Mouse (Mus musculus) layer of hippocampus, postnatal 25 days (tissue): ENCODE measurements around the gene Ehbp1. TPM values are rescaled to one million over a fixed set of nuclear protein-coding genes. Genes with fewer than 3 reads are reported as not detected.

ENCODE experiments used
- DNase-seq, 2 experiments: peaks; one replicate each; pipeline ENCODE4 v3.0.0; 2022; ENCODE audit warnings: mixed read lengths in 2 of 2, low spot score in 1 of 2; ENCODE audit errors: extremely low spot score in 1 of 2
- total RNA-seq, 2 experiments: library from RNA; stranded (reverse); gene quantifications; 2 replicates each; pipeline ENCODE4 v1.2.3; 2021

Ehbp1 gene
- total RNA-seq, 2 experiments from 2014 or later: 42.3 to 47.4 TPM

GRCm38 (mm10) chr11:22199881-22200280 lies 142.2 kb downstream of the Ehbp1 start:
- no peak for DNase-seq

GRCm38 (mm10) chr11:22198406-22198805 lies 143.7 kb downstream of the Ehbp1 start:
- no peak for DNase-seq

DNA sequence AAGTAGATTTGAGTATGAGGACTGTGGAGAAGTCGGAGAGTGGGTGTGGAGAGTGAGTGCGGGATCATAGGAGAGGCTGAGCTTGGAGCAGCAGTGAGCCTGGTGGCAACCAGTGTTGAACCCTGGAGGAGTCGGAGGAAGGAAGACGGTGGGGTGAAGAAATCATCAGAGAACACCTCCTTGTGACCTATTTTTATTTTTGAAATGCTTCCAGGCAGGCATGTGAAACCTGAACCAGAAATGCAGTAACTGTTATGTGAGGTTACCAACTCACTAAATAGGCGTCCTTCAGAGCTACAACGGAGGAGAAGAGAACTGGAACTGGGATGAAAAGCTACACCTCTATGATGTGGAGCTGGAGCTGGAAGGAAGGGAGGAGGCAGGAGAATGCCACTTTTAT lies 144.2 kb downstream of the Ehbp1 start:
- no peak for DNase-seq

GRCm38 (mm10) chr11:22196776-22197175 lies 145.3 kb downstream of the Ehbp1 start:
- no peak for DNase-seq

GRCm38 (mm10) chr11:22194607-22195006 lies 147.5 kb downstream of the Ehbp1 start:
- no peak for DNase-seq

DNA sequence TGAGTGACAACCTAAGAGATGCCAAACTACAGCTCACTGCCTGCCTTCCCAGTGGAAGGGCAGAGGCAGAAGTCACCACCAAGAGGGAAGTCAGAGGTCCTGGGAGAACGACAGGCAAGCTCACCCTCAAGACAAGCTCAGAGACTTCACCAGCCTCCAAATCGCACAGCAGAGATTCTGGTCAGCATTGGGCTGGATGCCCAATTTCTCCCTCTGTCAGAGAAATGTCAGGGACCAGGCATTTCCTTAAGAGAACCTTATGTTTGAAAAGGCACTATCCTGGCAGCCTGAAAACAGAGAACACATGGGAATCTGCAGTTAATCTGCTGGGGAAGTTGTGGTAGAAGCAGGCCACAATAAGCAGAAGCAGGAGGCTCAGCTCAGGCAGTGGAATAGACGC lies 151.5 kb downstream of the Ehbp1 start:
- no peak for DNase-seq

DNA sequence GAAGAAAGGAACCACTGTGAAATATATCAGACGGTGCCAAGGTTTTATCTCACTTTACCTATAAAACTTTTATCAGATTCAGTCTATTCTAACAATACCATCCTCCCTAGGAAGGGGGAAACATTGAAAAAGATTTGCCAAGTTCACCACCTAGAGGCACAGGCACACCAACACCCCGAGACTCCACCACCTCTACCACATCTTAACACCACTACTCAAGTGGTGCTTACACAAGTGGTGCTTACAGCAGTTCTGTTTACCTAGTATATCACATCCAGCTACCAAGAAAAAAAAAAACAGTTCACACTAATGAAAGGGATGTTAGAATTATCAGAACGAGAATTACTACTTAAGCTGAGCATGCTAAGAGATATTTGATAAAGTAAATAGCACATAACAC lies 152.1 kb downstream of the Ehbp1 start:
- no peak for DNase-seq

- no peak for DNase-seq
These were observed 160.3 kb downstream of the Ehbp1 start for GRCm38 (mm10) chr11:22181530-22182501.

DNA sequence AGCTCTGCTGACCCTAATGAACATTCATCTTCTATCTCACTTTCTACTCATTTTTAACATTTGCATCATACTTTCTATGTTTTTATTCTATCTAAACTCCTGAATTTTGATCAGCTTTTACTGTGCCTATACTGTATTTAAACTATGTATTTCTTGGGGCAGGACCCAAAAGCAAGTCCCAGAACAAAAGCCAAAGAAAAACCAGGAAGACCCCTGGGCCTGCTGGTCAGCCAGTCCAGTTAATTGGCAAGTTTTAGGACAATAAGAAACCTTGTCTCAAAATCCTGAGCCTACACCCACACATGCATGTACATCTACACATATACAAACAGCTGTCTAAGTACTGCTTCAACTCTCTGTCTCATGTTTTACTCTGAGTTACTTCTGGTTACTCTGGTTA lies 161.9 kb downstream of the Ehbp1 start:
- DNase-seq: no peak

- DNase-seq: no peak
These were observed 163.5 kb downstream of the Ehbp1 start for GRCm38 (mm10) chr11:22178569-22178968.

DNA sequence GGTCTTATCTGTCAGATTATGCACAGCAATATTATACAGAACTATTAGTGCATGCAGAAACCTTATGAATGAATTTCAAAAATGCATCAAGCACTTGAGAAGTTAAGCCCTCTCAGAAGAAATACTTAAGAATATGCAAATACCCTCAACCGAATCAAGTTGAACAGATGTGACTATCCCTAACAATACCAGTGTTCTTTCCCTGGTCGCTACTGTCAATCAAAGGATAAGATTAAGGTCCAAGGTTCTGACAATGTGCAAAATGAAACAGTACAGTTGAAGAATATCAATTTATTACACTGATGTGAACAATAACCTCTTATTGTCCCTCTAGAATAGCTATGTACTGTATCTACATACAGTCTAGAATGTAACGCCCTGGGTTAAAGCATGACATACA lies 167.8 kb downstream of the Ehbp1 start:
- DNase-seq: no peak

GRCm38 (mm10) chr11:22170962-22171638 lies 171.0 kb downstream of the Ehbp1 start:
- no peak for DNase-seq

DNA sequence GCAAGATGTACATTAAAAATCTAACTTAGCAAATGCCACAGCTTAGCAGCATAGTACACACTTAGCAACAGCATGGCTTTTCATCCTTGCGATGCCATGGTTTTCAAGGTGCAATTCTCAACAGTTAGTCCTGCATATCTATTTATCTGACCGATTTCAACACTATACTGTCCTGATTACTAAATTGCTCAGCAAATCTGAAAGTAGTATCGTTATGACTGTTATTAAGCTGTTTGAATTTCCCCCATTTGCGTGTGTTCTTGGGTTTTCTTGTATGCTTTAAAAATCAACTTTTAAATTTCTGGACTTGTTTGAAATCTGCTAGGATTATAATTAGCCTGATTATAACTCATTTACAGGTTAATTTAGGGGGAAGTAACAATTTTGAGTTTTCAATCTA lies 184.2 kb downstream of the Ehbp1 start:
- no peak for DNase-seq

GRCm38 (mm10) chr11:22156182-22156581 lies 185.9 kb downstream of the Ehbp1 start:
- DNase-seq: no peak

- no peak for DNase-seq
These were observed 186.6 kb downstream of the Ehbp1 start for GRCm38 (mm10) chr11:22155366-22156095.

GRCm38 (mm10) chr11:22154501-22155294 lies 187.4 kb downstream of the Ehbp1 start:
- DNase-seq: no peak

DNA sequence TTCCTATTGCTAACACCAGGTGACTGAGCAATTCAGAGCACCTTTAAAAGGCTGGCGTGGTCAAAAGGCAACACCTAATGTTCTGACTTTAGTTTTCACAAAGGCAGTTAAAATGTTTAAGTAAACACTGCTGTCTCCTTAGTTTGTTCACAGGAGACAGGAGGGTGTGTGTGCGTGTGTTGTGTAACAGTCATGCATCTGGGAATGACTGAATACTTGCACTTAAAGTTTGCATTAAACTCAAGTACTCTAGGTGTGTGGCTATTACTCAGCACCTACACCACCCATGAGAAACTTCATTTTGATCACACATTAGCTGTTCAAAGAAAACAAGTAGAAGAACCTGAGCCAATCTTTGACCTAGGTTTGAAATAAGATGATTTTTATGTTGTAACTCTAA lies 201.4 kb downstream of the Ehbp1 start:
- no peak for DNase-seq

- DNase-seq: no peak
These were observed 203.6 kb downstream of the Ehbp1 start for GRCm38 (mm10) chr11:22138466-22138865.

GRCm38 (mm10) chr11:22125188-22125587 lies 216.9 kb downstream of the Ehbp1 start:
- DNase-seq: no peak

GRCm38 (mm10) chr11:22118853-22119252 lies 223.2 kb downstream of the Ehbp1 start:
- DNase-seq: no peak
